Mouse (Mus musculus): ENCODE measurements around the gene Olfr1288.

DNA sequence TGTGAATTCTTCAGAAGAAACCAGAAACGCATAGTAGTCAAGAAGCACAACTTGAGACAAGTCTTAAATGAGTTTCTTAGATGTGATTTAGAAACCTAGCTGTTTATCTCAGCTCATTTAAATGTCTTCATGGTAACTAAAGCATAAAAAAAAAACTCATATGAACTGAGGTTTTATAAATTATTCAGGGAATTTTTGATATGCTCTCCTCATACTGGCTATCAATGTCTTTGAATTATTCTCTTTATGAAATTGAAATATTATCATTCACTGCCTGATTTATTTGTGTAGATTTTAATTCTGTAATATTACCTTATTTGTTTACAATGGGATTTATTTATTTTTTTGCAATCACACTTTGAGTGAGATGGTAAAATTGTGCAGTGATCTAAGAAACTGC is 6.6 kb downstream of the Olfr1288 start, which contains the start of gene Olfr1289:
- TF ChIP-seq CTCF (IDR thresholded peaks at IDR 0.05; ENCODE audit: low read depth) = no peak
- TF ChIP-seq EP300 (optimal IDR thresholded peaks at IDR 0.05) = no peak

Measured in stomach, postnatal 0 days (tissue).